Mouse (Mus musculus): ENCODE results near the gene Uaca. TPM values are rescaled to one million over a fixed set of nuclear protein-coding genes. Genes with fewer than 3 reads are reported as not detected.
"Not testable (repeated sequence)": the region's sequence is repeated elsewhere in the genome, so short reads cannot be mapped to it uniquely, and the experiment has no call there.

The Uaca gene
- polyA plus RNA-seq, 1 experiment from 2014 or later: 15.2 TPM

DNA sequence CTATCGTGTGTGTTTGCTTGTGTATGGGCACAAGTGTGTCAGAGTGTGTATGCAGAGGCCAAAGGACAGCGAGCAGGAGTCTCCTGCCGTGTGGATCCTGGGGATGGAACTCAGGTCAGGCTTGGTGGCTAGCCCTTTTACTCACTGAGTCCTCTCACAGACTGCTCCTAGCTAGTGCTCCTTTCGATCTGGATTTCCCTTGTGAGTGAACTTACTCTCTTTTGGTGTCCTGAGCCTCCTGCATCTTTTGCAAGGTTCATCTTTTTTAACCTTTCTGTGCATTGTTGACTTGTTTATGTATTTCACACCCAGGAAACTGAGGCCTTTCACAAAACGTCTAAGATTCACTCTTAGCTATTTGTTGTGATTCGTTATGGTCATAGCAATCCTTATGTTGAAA, 2.8 kb downstream of the Uaca start:
- H3K4me1 ChIP-seq: peaks cover 14% of the 10 kb centered on the region
- H3K27me3 ChIP-seq: peaks cover 3% of the 10 kb centered on the region; the same call in 1 of the 2 replicates
- 85% methylated on average over 6 of the region's 6 CpGs for WGBS
- ATAC-seq (replicated peaks): no peak
- no peak overlapping the region for H3K27ac ChIP-seq (replicated peaks)
- no peak overlapping the region for H3K4me2 ChIP-seq (replicated peaks)
- H3K9ac ChIP-seq (replicated peaks): no peak overlapping the region
- no peaks in the 10 kb centered on the region for H3K9me3 ChIP-seq
- H3K36me3 ChIP-seq: no peaks in the 10 kb centered on the region
- H3K4me3 ChIP-seq: no peak overlapping the region

DNA sequence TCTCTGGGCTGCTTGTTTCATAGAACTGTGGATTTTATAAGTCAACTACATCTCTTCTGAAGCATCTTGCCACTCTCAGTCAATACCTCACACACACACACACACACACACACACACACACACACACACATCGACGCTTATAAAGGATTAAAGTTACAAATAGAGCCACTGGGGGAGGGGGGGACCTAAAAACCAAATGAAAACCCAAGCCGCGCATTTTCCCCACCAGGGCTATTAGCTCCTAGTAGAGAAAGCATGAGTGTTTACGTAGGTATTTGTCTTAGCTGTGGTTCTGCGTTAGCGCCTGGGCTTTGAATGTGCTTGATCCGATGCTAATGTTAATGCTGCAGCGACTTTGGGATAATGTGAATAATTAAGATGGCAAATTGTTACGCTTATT, 4.7 kb downstream of the Uaca start:
- Histone ChIP-seq H3K4me2 (replicated peaks) (no peak overlapping the region), H3K27ac (replicated peaks) (no peak overlapping the region), H3K9ac (replicated peaks) (no peak overlapping the region), H3K36me3 (no peaks in the 10 kb centered on the region), H3K27me3 (0 out of 2 replicates have a peak, but pooled peaks cover 3% of the 10 kb centered on the region), H3K4me3 (no peak overlapping the region), H3K9me3 (no peaks in the 10 kb centered on the region), H3K4me1 (peaks cover 9% of the 10 kb centered on the region)
- WGBS: 14% methylated on average over 10 of the region's 10 CpGs
- no peak for ATAC-seq (replicated peaks)

- no peaks in the 10 kb centered on the region for H3K4me1 ChIP-seq
Measured at GRCm38 (mm10) chr9:60800663-60801382, 6.5 kb downstream of the Uaca start.

DNA sequence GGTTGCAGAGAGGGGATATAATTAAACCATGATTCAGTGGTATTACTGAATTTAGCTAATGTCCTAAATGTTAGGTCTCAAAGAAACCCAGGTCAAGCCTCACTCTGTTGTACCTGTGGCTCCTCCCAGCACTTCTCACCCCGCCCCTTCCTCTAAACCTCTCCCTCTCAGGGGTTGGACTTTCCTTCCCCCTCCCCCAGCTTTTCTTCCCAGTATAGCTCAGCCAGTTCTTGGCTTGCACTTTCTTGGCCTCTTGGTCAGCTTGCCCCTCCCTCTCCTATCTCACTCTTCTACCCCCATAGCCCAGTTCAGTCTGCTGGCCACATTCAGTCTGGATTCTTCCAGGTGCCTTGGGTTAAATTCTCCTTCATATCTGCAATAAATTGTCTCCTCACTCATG, 7.4 kb downstream of the Uaca start:
- no peak for ATAC-seq (replicated peaks)
- Histone ChIP-seq H3K36me3 (no peaks in the 10 kb centered on the region), H3K4me1 (no peaks in the 10 kb centered on the region), H3K27ac (replicated peaks) (no peak overlapping the region), H3K9me3 (no peaks in the 10 kb centered on the region), H3K27me3 (0 out of 2 replicates have a peak, but pooled peaks cover 3% of the 10 kb centered on the region), H3K4me3 (no peak overlapping the region), H3K4me2 (replicated peaks) (no peak overlapping the region), H3K9ac (replicated peaks) (no peak overlapping the region)
- WGBS: 91% methylated on average over 1 of the region's 1 CpGs

More at GRCm38 (mm10) chr9:60800663-60801382, 6.5 kb downstream of the Uaca start:
- Histone ChIP-seq H3K9ac (replicated peaks) (no peak overlapping the region), H3K4me3 (no peak overlapping the region), H3K36me3 (no peaks in the 10 kb centered on the region), H3K9me3 (no peaks in the 10 kb centered on the region), H3K27me3 (0 out of 2 replicates have a peak, but pooled peaks cover 3% of the 10 kb centered on the region), H3K27ac (replicated peaks) (no peak overlapping the region), H3K4me2 (replicated peaks) (no peak overlapping the region)
- no peak for ATAC-seq (replicated peaks)
- 86% methylated on average over 8 of the region's 8 CpGs for WGBS

GRCm38 (mm10) chr9:60802341-60802740, 8.0 kb downstream of the Uaca start:
- Histone ChIP-seq H3K4me3 (no peak overlapping the region), H3K4me1 (no peaks in the 10 kb centered on the region), H3K27me3 (0 out of 2 replicates have a peak, but pooled peaks cover 3% of the 10 kb centered on the region), H3K36me3 (no peaks in the 10 kb centered on the region), H3K9me3 (no peaks in the 10 kb centered on the region), H3K4me2 (replicated peaks) (no peak overlapping the region), H3K27ac (replicated peaks) (no peak overlapping the region), H3K9ac (replicated peaks) (no peak overlapping the region)
- 93% methylated on average over 5 of the region's 5 CpGs for WGBS
- ATAC-seq (replicated peaks): no peak

DNA sequence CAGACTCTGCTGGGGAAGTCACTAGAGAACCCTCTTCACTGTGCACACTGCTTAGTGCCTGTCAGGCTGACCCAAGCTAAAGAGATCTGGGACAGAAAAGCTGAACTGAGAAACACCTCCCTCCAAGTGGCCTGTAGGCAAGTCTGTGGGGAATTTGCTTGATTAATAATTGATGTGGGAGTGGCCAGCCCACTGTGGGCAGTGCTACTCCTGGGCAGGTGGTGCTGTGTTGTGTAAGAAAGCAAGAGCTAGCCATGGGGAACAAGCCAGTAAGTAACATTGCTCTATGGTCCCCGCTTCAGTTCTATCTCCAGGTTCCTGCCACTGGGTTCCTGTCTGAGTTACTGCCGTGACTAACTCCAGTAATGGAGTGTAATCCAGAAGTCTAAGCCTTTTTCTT, 11.7 kb downstream of the Uaca start:
- no peak for ATAC-seq (replicated peaks)
- no peaks in the 10 kb centered on the region for H3K36me3 ChIP-seq
- H3K27me3 ChIP-seq: no peaks in the 10 kb centered on the region
- no peak overlapping the region for H3K9ac ChIP-seq (replicated peaks)
- no peak overlapping the region for H3K27ac ChIP-seq (replicated peaks)
- no peak overlapping the region for H3K4me3 ChIP-seq
- H3K9me3 ChIP-seq: no peaks in the 10 kb centered on the region
- 90% methylated on average over 2 of the region's 2 CpGs for WGBS
- no peak overlapping the region for H3K4me2 ChIP-seq (replicated peaks)
- no peaks in the 10 kb centered on the region for H3K4me1 ChIP-seq

GRCm38 (mm10) chr9:60807996-60808395, 13.7 kb downstream of the Uaca start:
- Histone ChIP-seq H3K4me3 (no peak overlapping the region), H3K9me3 (no peaks in the 10 kb centered on the region), H3K27ac (replicated peaks) (no peak overlapping the region), H3K9ac (replicated peaks) (no peak overlapping the region), H3K4me2 (replicated peaks) (no peak overlapping the region), H3K36me3 (no peaks in the 10 kb centered on the region), H3K4me1 (no peaks in the 10 kb centered on the region), H3K27me3 (no peaks in the 10 kb centered on the region)
- no peak for ATAC-seq (replicated peaks)
- 93% methylated on average over 5 of the region's 5 CpGs for WGBS

GRCm38 (mm10) chr9:60813139-60813880, 19.0 kb downstream of the Uaca start:
- no peak overlapping the region for H3K4me2 ChIP-seq (replicated peaks)
- no peaks in the 10 kb centered on the region for H3K9me3 ChIP-seq
- no peaks in the 10 kb centered on the region for H3K27me3 ChIP-seq
- H3K4me3 ChIP-seq: no peak overlapping the region
- H3K4me1 ChIP-seq: no peaks in the 10 kb centered on the region
- H3K9ac ChIP-seq (replicated peaks): no peak overlapping the region
- WGBS: 20% methylated on average over 11 of the region's 11 CpGs
- H3K27ac ChIP-seq (replicated peaks): no peak overlapping the region
- no peak for ATAC-seq (replicated peaks)
- no peaks in the 10 kb centered on the region for H3K36me3 ChIP-seq

GRCm38 (mm10) chr9:60815502-60815901, 21.2 kb downstream of the Uaca start:
- WGBS: 91% methylated on average over 8 of the region's 8 CpGs
- Histone ChIP-seq H3K9ac (replicated peaks) (no peak overlapping the region), H3K36me3 (no peaks in the 10 kb centered on the region), H3K27ac (replicated peaks) (no peak overlapping the region), H3K27me3 (no peaks in the 10 kb centered on the region), H3K9me3 (no peaks in the 10 kb centered on the region), H3K4me2 (replicated peaks) (no peak overlapping the region), H3K4me3 (no peak overlapping the region), H3K4me1 (no peaks in the 10 kb centered on the region)
- no peak for ATAC-seq (replicated peaks)

- H3K9me3 ChIP-seq: no peaks in the 10 kb centered on the region
- no peak overlapping the region for H3K9ac ChIP-seq (replicated peaks)
- H3K4me1 ChIP-seq: no peaks in the 10 kb centered on the region
- no peak for ATAC-seq (replicated peaks)
- H3K4me2 ChIP-seq (replicated peaks): no peak overlapping the region
- H3K27me3 ChIP-seq: no peaks in the 10 kb centered on the region
- no peaks in the 10 kb centered on the region for H3K36me3 ChIP-seq
- 90% methylated on average over 5 of the region's 5 CpGs for WGBS
- no peak overlapping the region for H3K4me3 ChIP-seq
- H3K27ac ChIP-seq (replicated peaks): no peak overlapping the region
Measured at GRCm38 (mm10) chr9:60817585-60817984, 23.2 kb downstream of the Uaca start.

- 52% methylated on average over 8 of the region's 8 CpGs for WGBS
- H3K4me2 ChIP-seq (replicated peaks); H3K9me3 ChIP-seq; ATAC-seq (replicated peaks); H3K9ac ChIP-seq (replicated peaks); H3K4me1 ChIP-seq; H3K4me3 ChIP-seq; H3K27me3 ChIP-seq; H3K36me3 ChIP-seq; H3K27ac ChIP-seq (replicated peaks): not testable (repeated sequence)
Measured at GRCm38 (mm10) chr9:60818582-60818981, 24.2 kb downstream of the Uaca start.

- no peak for ATAC-seq (replicated peaks)
- Histone ChIP-seq H3K4me3 (no peak overlapping the region), H3K36me3 (no peaks in the 10 kb centered on the region), H3K27me3 (no peaks in the 10 kb centered on the region), H3K9me3 (no peaks in the 10 kb centered on the region), H3K9ac (replicated peaks) (no peak overlapping the region), H3K27ac (replicated peaks) (no peak overlapping the region), H3K4me2 (replicated peaks) (no peak overlapping the region), H3K4me1 (no peaks in the 10 kb centered on the region)
- WGBS: 2% methylated on average over 1 of the region's 1 CpGs
Measured at GRCm38 (mm10) chr9:60819340-60819739, 25.0 kb downstream of the Uaca start.
